Mouse (Mus musculus) spleen, adult 2 months (tissue): ENCODE results near the gene Il25.

ENCODE experiments used
- CTCF ChIP-seq: fragments of 200-500 bp; IDR thresholded peaks from 2 replicates; pipeline ENCODE4 v1.5.1; 2011; ENCODE audit warnings: mild to moderate bottlenecking, inconsistent platforms; ENCODE audit not compliant: insufficient read depth, insufficient read length, insufficient replicate concordance; ENCODE audit errors: extremely low read depth
- POLR2A ChIP-seq: fragments of 200-500 bp; IDR thresholded peaks from 2 replicates; pipeline ENCODE4 v1.6.1; 2011; ENCODE audit warnings: low read depth, low read length, inconsistent platforms

- TF ChIP-seq POLR2A = no peak
- TF ChIP-seq CTCF = no peak
Observed at GRCm38 (mm10) chr14:54929801-54930200, 2.7 kb upstream of the Il25 start.
